Comparison of ENCODE assay signal across 22 mouse cellular contexts in genomic region chr10:108033317-108033795, GRCm38 (mm10).
DNase-seq lines count a peak whose midpoint lies in the region; ATAC-seq and TF ChIP-seq lines count a peak whose summit lies in the region.
"Had no signal": no experiment of that assay in that cellular context is flagged by ENCODE, and none has a peak within 500 bp of the region (broad histone marks: within the 10 kb centered on the region; RNA-seq: fewer than 3 reads in every experiment).

No protein-coding gene starts in this region.

- H3K9me3 ChIP-seq in lung, embryonic 14.5 days (ENCODE audit: low read depth, low read length), result no peaks in the 10 kb centered on the region
- H3K9me3 ChIP-seq in liver, embryonic 15.5 days (replicated peaks), result no peaks in the 10 kb centered on the region
- no peaks in the 10 kb centered on the region for H3K9me3 ChIP-seq in kidney, embryonic 16.5 days (ENCODE audit: low read length)
- H3K9me3 ChIP-seq in midbrain, embryonic 13.5 days, result no peaks in the 10 kb centered on the region
- H3K9me3 ChIP-seq: forebrain, embryonic 15.5 days; intestine, embryonic 15.5 days; midbrain, embryonic 12.5 days; neural tube, embryonic 13.5 days had no signal

- H3K36me3 ChIP-seq in lung, embryonic 14.5 days (ENCODE audit: insufficient read depth), result no peaks in the 10 kb centered on the region
- no peaks in the 10 kb centered on the region for H3K36me3 ChIP-seq in liver, embryonic 15.5 days (replicated peaks)
- H3K36me3 ChIP-seq in kidney, embryonic 16.5 days (ENCODE audit: insufficient read depth, low read length), result no peaks in the 10 kb centered on the region
- no peaks in the 10 kb centered on the region for H3K36me3 ChIP-seq in midbrain, embryonic 13.5 days
- H3K36me3 ChIP-seq: forebrain, embryonic 15.5 days; intestine, embryonic 15.5 days; midbrain, embryonic 12.5 days; neural tube, embryonic 13.5 days had no signal

- no peak overlapping the region for H3K9ac ChIP-seq in lung, embryonic 14.5 days
- no peak overlapping the region for H3K9ac ChIP-seq in liver, embryonic 15.5 days
- H3K9ac ChIP-seq in kidney, embryonic 16.5 days (replicated peaks; ENCODE audit: low read length), result no peak overlapping the region
- H3K9ac ChIP-seq in midbrain, embryonic 13.5 days (replicated peaks), result no peak overlapping the region
- H3K9ac ChIP-seq: forebrain, embryonic 15.5 days; hindbrain, embryonic 14.5 days; intestine, embryonic 15.5 days; midbrain, embryonic 12.5 days; neural tube, embryonic 13.5 days had no signal

- DNase-seq in lung, embryonic 14.5 days, result no peak
- no peak for DNase-seq in lung, postnatal 4 days
- DNase-seq in spleen, postnatal 36 days (ENCODE audit: low spot score in 2 of 2), result peak; percentile 10 to 51
- no peak for DNase-seq in kidney, postnatal 14 days
- DNase-seq: adrenal gland, adult 2 months; cerebellum, adult 11-12 months; cerebellum, postnatal 36 days; gastrocnemius, postnatal 14 days; heart, adult 2 months; heart, postnatal 36 days; left cerebral cortex, postnatal 4 days; lung, postnatal 14 days had no signal

- no peaks in the 10 kb centered on the region for H3K4me1 ChIP-seq in lung, embryonic 14.5 days (ENCODE audit: insufficient read depth)
- H3K4me1 ChIP-seq in liver, embryonic 15.5 days (replicated peaks), result peaks cover 20% of the 10 kb centered on the region
- no peaks in the 10 kb centered on the region for H3K4me1 ChIP-seq in kidney, embryonic 16.5 days (ENCODE audit: insufficient read depth, low read length)
- peaks cover 7% of the 10 kb centered on the region for H3K4me1 ChIP-seq in midbrain, embryonic 13.5 days (replicated peaks)
- H3K4me1 ChIP-seq: intestine, embryonic 15.5 days; midbrain, embryonic 12.5 days had no signal

- H3K4me2 ChIP-seq in lung, embryonic 14.5 days, result no peak overlapping the region
- H3K4me2 ChIP-seq in liver, embryonic 15.5 days, result peak overlapping the region; percentile 16; the same call in 1 of the 2 replicates
- no peak overlapping the region for H3K4me2 ChIP-seq in kidney, embryonic 16.5 days (replicated peaks; ENCODE audit: low read depth, low read length)
- no peak overlapping the region for H3K4me2 ChIP-seq in midbrain, embryonic 13.5 days (replicated peaks)
- H3K4me2 ChIP-seq: forebrain, embryonic 15.5 days; hindbrain, embryonic 14.5 days; intestine, embryonic 15.5 days; midbrain, embryonic 12.5 days; neural tube, embryonic 13.5 days had no signal

- WGBS in lung, embryonic 14.5 days, result 96% methylated on average over 1 of the region's 1 CpGs
- 33% methylated on average over 1 of the region's 1 CpGs for WGBS in liver, embryonic 15.5 days (ENCODE audit: insufficient replicate concordance)
- 95% methylated on average over 1 of the region's 1 CpGs for WGBS in kidney, embryonic 16.5 days
- 93% methylated on average over 1 of the region's 1 CpGs for WGBS in midbrain, embryonic 13.5 days

- no peak overlapping the region for H3K27ac ChIP-seq in lung, embryonic 14.5 days (ENCODE audit: low read depth)
- no peak overlapping the region for H3K27ac ChIP-seq in liver, embryonic 15.5 days (replicated peaks)
- H3K27ac ChIP-seq in kidney, embryonic 16.5 days (ENCODE audit: low read length), result no peak overlapping the region
- no peak overlapping the region for H3K27ac ChIP-seq in midbrain, embryonic 13.5 days
- H3K27ac ChIP-seq: forebrain, embryonic 15.5 days; heart, adult 2 months; hindbrain, embryonic 14.5 days; intestine, embryonic 15.5 days; midbrain, embryonic 12.5 days; neural tube, embryonic 13.5 days had no signal

- TF ChIP-seq CTCF in lung, embryonic 14.5 days (IDR thresholded peaks at IDR 0.05; ENCODE audit: low read depth), result 0 out of 2 replicates have a peak, but pooled peaks have one; percentile 2

- H3K27me3 ChIP-seq in lung, embryonic 14.5 days (ENCODE audit: insufficient read depth, low read length), result no peaks in the 10 kb centered on the region
- no peaks in the 10 kb centered on the region for H3K27me3 ChIP-seq in liver, embryonic 15.5 days
- no peaks in the 10 kb centered on the region for H3K27me3 ChIP-seq in kidney, embryonic 16.5 days (ENCODE audit: insufficient read depth, low read length)
- no peaks in the 10 kb centered on the region for H3K27me3 ChIP-seq in midbrain, embryonic 13.5 days
- H3K27me3 ChIP-seq: forebrain, embryonic 15.5 days; intestine, embryonic 15.5 days; midbrain, embryonic 12.5 days; neural tube, embryonic 13.5 days had no signal

- no peak overlapping the region for H3K4me3 ChIP-seq in lung, embryonic 14.5 days (ENCODE audit: low read depth, low read length)
- H3K4me3 ChIP-seq in liver, embryonic 15.5 days (replicated peaks), result no peak overlapping the region
- H3K4me3 ChIP-seq in kidney, embryonic 16.5 days (ENCODE audit: low read length), result no peak overlapping the region
- no peak overlapping the region for H3K4me3 ChIP-seq in midbrain, embryonic 13.5 days (replicated peaks)
- H3K4me3 ChIP-seq: erythroblast, embryonic 14.5 days; forebrain, embryonic 15.5 days; heart, adult 2 months; intestine, embryonic 15.5 days; midbrain, embryonic 12.5 days; neural tube, embryonic 13.5 days had no signal

- ATAC-seq in lung, embryonic 14.5 days (ENCODE audit: insufficient read depth), result no peak
- ATAC-seq in erythroid progenitor cell, adult 5-6 weeks (replicated peaks; ENCODE audit: low FRiP score, poor library complexity, severe bottlenecking), result peak; percentile 85
- ATAC-seq in liver, embryonic 15.5 days (ENCODE audit: insufficient read depth), result peak; percentile 83
- no peak for ATAC-seq in kidney, embryonic 16.5 days (ENCODE audit: low FRiP score, low TSS enrichment)
- no peak for ATAC-seq in midbrain, embryonic 13.5 days
- ATAC-seq: forebrain, embryonic 15.5 days; intestine, embryonic 15.5 days had no signal

Comparison
In these comparisons a context has a peak if more than half of its experiments do, and no peak if none do; other contexts are left out.
1. ATAC-seq: peak in erythroid progenitor cell, adult 5-6 weeks (single experiment) and liver, embryonic 15.5 days (single experiment); none in lung, embryonic 14.5 days (single experiment), kidney, embryonic 16.5 days (single experiment) and midbrain, embryonic 13.5 days (single experiment).
2. DNase-seq: peak in spleen, postnatal 36 days (2 of 2); none in lung, embryonic 14.5 days (single experiment), lung, postnatal 4 days (0 of 2) and kidney, postnatal 14 days (single experiment).